Mouse (Mus musculus): Measurements from ENCODE around the gene Lamtor2. TPM values are rescaled to one million over a fixed set of nuclear protein-coding genes. Genes with fewer than 3 reads are reported as not detected.

The Lamtor2 gene
- total and polyA plus RNA-seq, 2 experiments, result 125 to 201 TPM

GRCm38 (mm10) chr3:88532299-88532674, 20.6 kb downstream of the Lamtor2 start, which contains the start of gene Mex3a:
Mex3a (plus strand) TSS chr3:88532395.
- WGBS, result 2% methylated on average over 12 of the region's 31 CpGs
- no peak for DNase-seq (ENCODE audit: extremely low read depth, low read depth, low spot score)
- H3K9ac ChIP-seq (ENCODE audit: low read depth, low read length), result peak within 1 kb of the TSS; percentile 69
- H3K27me3 ChIP-seq (ENCODE audit: control insufficient read depth, insufficient read depth, low read length), result no peaks in the 10 kb centered on the region
- no peaks in the 10 kb centered on the region for H3K79me2 ChIP-seq (ENCODE audit: control insufficient read depth, insufficient read depth, low read length)
- TF ChIP-seq CTCF (IDR thresholded peaks at IDR 0.05; ENCODE audit: low read depth, low read length) (no peak), POLR2A (IDR thresholded peaks at IDR 0.05; ENCODE audit: extremely low read depth, insufficient read depth, low read length) (no peak)
- H3K27ac ChIP-seq (replicated peaks; ENCODE audit: insufficient read depth, low read depth, low read length), result no peak within 1 kb of the TSS
- no peaks in the 10 kb centered on the region for H3K36me3 ChIP-seq (ENCODE audit: control insufficient read depth, insufficient read depth, low read length)
- peak within 1 kb of the TSS; percentile 70 for H3K4me3 ChIP-seq (ENCODE audit: insufficient read depth, low read depth, low read length)
- H3K4me1 ChIP-seq (ENCODE audit: control insufficient read depth, insufficient read depth, low read length), result no peaks in the 10 kb centered on the region

GRCm38 (mm10) chr3:88531348-88532298, 21.3 kb downstream of the Lamtor2 start:
- DNase-seq (ENCODE audit: extremely low read depth, low read depth, low spot score), result peak; percentile 22
- H3K79me2 ChIP-seq (ENCODE audit: control insufficient read depth, insufficient read depth, low read length), result no peaks in the 10 kb centered on the region

GRCm38 (mm10) chr3:88530082-88530864, 22.6 kb downstream of the Lamtor2 start:
- TF ChIP-seq CTCF (IDR thresholded peaks at IDR 0.05; ENCODE audit: low read depth, low read length) (no peak), POLR2A (IDR thresholded peaks at IDR 0.05; ENCODE audit: extremely low read depth, insufficient read depth, low read length) (no peak)
- DNase-seq (ENCODE audit: extremely low read depth, low read depth, low spot score), result no peak
- Histone ChIP-seq H3K27me3 (ENCODE audit: control insufficient read depth, insufficient read depth, low read length) (no peaks in the 10 kb centered on the region), H3K4me1 (ENCODE audit: control insufficient read depth, insufficient read depth, low read length) (no peaks in the 10 kb centered on the region), H3K79me2 (ENCODE audit: control insufficient read depth, insufficient read depth, low read length) (no peaks in the 10 kb centered on the region), H3K9ac (ENCODE audit: low read depth, low read length) (no peak overlapping the region), H3K4me3 (ENCODE audit: insufficient read depth, low read depth, low read length) (no peak overlapping the region), H3K27ac (replicated peaks; ENCODE audit: insufficient read depth, low read depth, low read length) (no peak overlapping the region), H3K36me3 (ENCODE audit: control insufficient read depth, insufficient read depth, low read length) (no peaks in the 10 kb centered on the region)
- WGBS, result 72% methylated on average over 11 of the region's 11 CpGs

More at GRCm38 (mm10) chr3:88531348-88532298, 21.3 kb downstream of the Lamtor2 start:
- TF ChIP-seq POLR2A (IDR thresholded peaks at IDR 0.05; ENCODE audit: extremely low read depth, insufficient read depth, low read length) (no peak), CTCF (IDR thresholded peaks at IDR 0.05; ENCODE audit: low read depth, low read length) (no peak)
- no peaks in the 10 kb centered on the region for H3K27me3 ChIP-seq (ENCODE audit: control insufficient read depth, insufficient read depth, low read length)
- peak overlapping the region; percentile 56 for H3K9ac ChIP-seq (ENCODE audit: low read depth, low read length)
- H3K4me1 ChIP-seq (ENCODE audit: control insufficient read depth, insufficient read depth, low read length), result no peaks in the 10 kb centered on the region
- WGBS, result under 1% methylated on average over 63 of the region's 63 CpGs
- H3K36me3 ChIP-seq (ENCODE audit: control insufficient read depth, insufficient read depth, low read length), result no peaks in the 10 kb centered on the region
- no peak overlapping the region for H3K27ac ChIP-seq (replicated peaks; ENCODE audit: insufficient read depth, low read depth, low read length)
- peak overlapping the region; percentile 70 for H3K4me3 ChIP-seq (ENCODE audit: insufficient read depth, low read depth, low read length)

GRCm38 (mm10) chr3:88529204-88530000, 23.5 kb downstream of the Lamtor2 start:
- no peak for DNase-seq (ENCODE audit: extremely low read depth, low read depth, low spot score)
- TF ChIP-seq CTCF (IDR thresholded peaks at IDR 0.05; ENCODE audit: low read depth, low read length), result no peak
- TF ChIP-seq POLR2A (IDR thresholded peaks at IDR 0.05; ENCODE audit: extremely low read depth, insufficient read depth, low read length), result no peak
- H3K27ac ChIP-seq (replicated peaks; ENCODE audit: insufficient read depth, low read depth, low read length), result no peak overlapping the region
- H3K4me1 ChIP-seq (ENCODE audit: control insufficient read depth, insufficient read depth, low read length), result no peaks in the 10 kb centered on the region
- no peaks in the 10 kb centered on the region for H3K36me3 ChIP-seq (ENCODE audit: control insufficient read depth, insufficient read depth, low read length)
- H3K79me2 ChIP-seq (ENCODE audit: control insufficient read depth, insufficient read depth, low read length), result no peaks in the 10 kb centered on the region
- no peak overlapping the region for H3K9ac ChIP-seq (ENCODE audit: low read depth, low read length)
- H3K27me3 ChIP-seq (ENCODE audit: control insufficient read depth, insufficient read depth, low read length), result no peaks in the 10 kb centered on the region
- 91% methylated on average over 7 of the region's 7 CpGs for WGBS
- no peak overlapping the region for H3K4me3 ChIP-seq (ENCODE audit: insufficient read depth, low read depth, low read length)

GRCm38 (mm10) chr3:88528646-88529045, 24.2 kb downstream of the Lamtor2 start:
- 91% methylated on average over 11 of the region's 11 CpGs for WGBS
- no peaks in the 10 kb centered on the region for H3K4me1 ChIP-seq (ENCODE audit: control insufficient read depth, insufficient read depth, low read length)

More at GRCm38 (mm10) chr3:88528646-88529045, 24.2 kb downstream of the Lamtor2 start:
- Histone ChIP-seq H3K4me3 (ENCODE audit: insufficient read depth, low read depth, low read length) (no peak overlapping the region), H3K36me3 (ENCODE audit: control insufficient read depth, insufficient read depth, low read length) (no peaks in the 10 kb centered on the region), H3K27ac (replicated peaks; ENCODE audit: insufficient read depth, low read depth, low read length) (no peak overlapping the region), H3K9ac (ENCODE audit: low read depth, low read length) (no peak overlapping the region), H3K79me2 (ENCODE audit: control insufficient read depth, insufficient read depth, low read length) (no peaks in the 10 kb centered on the region), H3K27me3 (ENCODE audit: control insufficient read depth, insufficient read depth, low read length) (no peaks in the 10 kb centered on the region)
- TF ChIP-seq CTCF (IDR thresholded peaks at IDR 0.05; ENCODE audit: low read depth, low read length) (no peak), POLR2A (IDR thresholded peaks at IDR 0.05; ENCODE audit: extremely low read depth, insufficient read depth, low read length) (no peak)
- no peak for DNase-seq (ENCODE audit: extremely low read depth, low read depth, low spot score)

All from liver, adult 2 months (tissue).